Mouse (Mus musculus): ENCODE results near the gene Ttc36. TPM values are rescaled to one million over a fixed set of nuclear protein-coding genes. Genes with fewer than 3 reads are reported as not detected.

The Ttc36 gene
- not detected in 2 replicates for polyA plus RNA-seq (2015; fragmentation: Nextera tagmentation; extraction: Ambion mirVana)

- no peak within 1 kb of the TSS for H3K27ac ChIP-seq (ENCODE audit: low read depth, low read length)
- 80% methylated on average over 4 of the region's 4 CpGs for WGBS
Observed at GRCm38 (mm10) chr9:44802808-44803450, at the start of gene Ttc36. TSS of gene Ttc36 (minus strand) at chr9:44803072.

GRCm38 (mm10) chr9:44847446-44847845 is 44.6 kb upstream of the Ttc36 start:
- no peak overlapping the region for H3K4me2 ChIP-seq (ENCODE audit: low read length)
- 73% methylated on average over 6 of the region's 6 CpGs for WGBS
- H3K4me1 ChIP-seq (ENCODE audit: control insufficient read depth, insufficient read depth, low read depth, low read length) = no peaks in the 10 kb centered on the region
- peaks cover 40% of the 10 kb centered on the region for H3K36me3 ChIP-seq (ENCODE audit: control insufficient read depth, insufficient read depth, low read length)
- H3K27ac ChIP-seq (ENCODE audit: low read depth, low read length) = no peak overlapping the region
- no peak overlapping the region for H3K4me3 ChIP-seq (ENCODE audit: low read length)
- no peaks in the 10 kb centered on the region for H3K9me3 ChIP-seq (ENCODE audit: control insufficient read depth, low read length)
- H3K27me3 ChIP-seq (replicated peaks; ENCODE audit: control insufficient read depth, insufficient read depth, low read length) = no peaks in the 10 kb centered on the region
- H3K9ac ChIP-seq (ENCODE audit: low read depth, low read length) = no peak overlapping the region
- no peak for ATAC-seq

More at GRCm38 (mm10) chr9:44802808-44803450, at the start of gene Ttc36:
- ATAC-seq = no peak
- no peak within 1 kb of the TSS for H3K9ac ChIP-seq (ENCODE audit: low read depth, low read length)
- H3K9me3 ChIP-seq (ENCODE audit: control insufficient read depth, low read length) = no peaks in the 10 kb centered on the region
- no peaks in the 10 kb centered on the region for H3K27me3 ChIP-seq (replicated peaks; ENCODE audit: control insufficient read depth, insufficient read depth, low read length)
- no peak within 1 kb of the TSS for H3K4me2 ChIP-seq (ENCODE audit: low read length)
- H3K4me1 ChIP-seq (ENCODE audit: control insufficient read depth, insufficient read depth, low read depth, low read length) = peaks cover 12% of the 10 kb centered on the region
- peaks cover 19% of the 10 kb centered on the region for H3K36me3 ChIP-seq (ENCODE audit: control insufficient read depth, insufficient read depth, low read length)
- H3K4me3 ChIP-seq (ENCODE audit: low read length) = no peak within 1 kb of the TSS

- Histone ChIP-seq H3K9me3 (ENCODE audit: control insufficient read depth, low read length) (no peaks in the 10 kb centered on the region), H3K36me3 (ENCODE audit: control insufficient read depth, insufficient read depth, low read length) (peaks cover 54% of the 10 kb centered on the region), H3K4me2 (ENCODE audit: low read length) (no peak overlapping the region), H3K4me3 (ENCODE audit: low read length) (no peak overlapping the region), H3K27me3 (replicated peaks; ENCODE audit: control insufficient read depth, insufficient read depth, low read length) (no peaks in the 10 kb centered on the region), H3K27ac (ENCODE audit: low read depth, low read length) (no peak overlapping the region), H3K4me1 (ENCODE audit: control insufficient read depth, insufficient read depth, low read depth, low read length) (no peaks in the 10 kb centered on the region), H3K9ac (ENCODE audit: low read depth, low read length) (no peak overlapping the region)
- no peak for ATAC-seq
- 91% methylated on average over 10 of the region's 10 CpGs for WGBS
Observed at GRCm38 (mm10) chr9:44841241-44841640, 38.4 kb upstream of the Ttc36 start.

- no peak overlapping the region for H3K4me3 ChIP-seq (ENCODE audit: low read length)
- H3K9me3 ChIP-seq (ENCODE audit: control insufficient read depth, low read length) = no peaks in the 10 kb centered on the region
- no peak overlapping the region for H3K4me2 ChIP-seq (ENCODE audit: low read length)
- H3K4me1 ChIP-seq (ENCODE audit: control insufficient read depth, insufficient read depth, low read depth, low read length) = no peaks in the 10 kb centered on the region
- 42% methylated on average over 7 of the region's 7 CpGs for WGBS
- H3K36me3 ChIP-seq (ENCODE audit: control insufficient read depth, insufficient read depth, low read length) = peaks cover 47% of the 10 kb centered on the region
- no peak overlapping the region for H3K9ac ChIP-seq (ENCODE audit: low read depth, low read length)
- no peaks in the 10 kb centered on the region for H3K27me3 ChIP-seq (replicated peaks; ENCODE audit: control insufficient read depth, insufficient read depth, low read length)
- H3K27ac ChIP-seq (ENCODE audit: low read depth, low read length) = no peak overlapping the region
- no peak for ATAC-seq
Observed at GRCm38 (mm10) chr9:44836439-44836838, 33.6 kb upstream of the Ttc36 start.

- Histone ChIP-seq H3K4me2 (ENCODE audit: low read length) (no peak overlapping the region), H3K9me3 (ENCODE audit: control insufficient read depth, low read length) (no peaks in the 10 kb centered on the region), H3K4me3 (ENCODE audit: low read length) (no peak overlapping the region), H3K4me1 (ENCODE audit: control insufficient read depth, insufficient read depth, low read depth, low read length) (no peaks in the 10 kb centered on the region), H3K27me3 (replicated peaks; ENCODE audit: control insufficient read depth, insufficient read depth, low read length) (no peaks in the 10 kb centered on the region), H3K9ac (ENCODE audit: low read depth, low read length) (no peak overlapping the region), H3K36me3 (ENCODE audit: control insufficient read depth, insufficient read depth, low read length) (peaks cover 53% of the 10 kb centered on the region), H3K27ac (ENCODE audit: low read depth, low read length) (no peak overlapping the region)
- ATAC-seq = no peak
- 66% methylated on average over 4 of the region's 4 CpGs for WGBS
Observed at GRCm38 (mm10) chr9:44832356-44832755, 29.5 kb upstream of the Ttc36 start.

- H3K27ac ChIP-seq (ENCODE audit: low read depth, low read length) = no peak overlapping the region
- H3K27me3 ChIP-seq (replicated peaks; ENCODE audit: control insufficient read depth, insufficient read depth, low read length) = no peaks in the 10 kb centered on the region
- no peaks in the 10 kb centered on the region for H3K4me1 ChIP-seq (ENCODE audit: control insufficient read depth, insufficient read depth, low read depth, low read length)
- H3K4me3 ChIP-seq (ENCODE audit: low read length) = no peak overlapping the region
- WGBS = 65% methylated on average over 2 of the region's 2 CpGs
- H3K4me2 ChIP-seq (ENCODE audit: low read length) = no peak overlapping the region
- no peaks in the 10 kb centered on the region for H3K9me3 ChIP-seq (ENCODE audit: control insufficient read depth, low read length)
- H3K36me3 ChIP-seq (ENCODE audit: control insufficient read depth, insufficient read depth, low read length) = peaks cover 60% of the 10 kb centered on the region
- H3K9ac ChIP-seq (ENCODE audit: low read depth, low read length) = no peak overlapping the region
- no peak for ATAC-seq
Observed at GRCm38 (mm10) chr9:44830506-44830905, 27.6 kb upstream of the Ttc36 start.

GRCm38 (mm10) chr9:44828944-44829343 is 26.1 kb upstream of the Ttc36 start:
- no peak overlapping the region for H3K27ac ChIP-seq (ENCODE audit: low read depth, low read length)
- no peak overlapping the region for H3K9ac ChIP-seq (ENCODE audit: low read depth, low read length)
- peaks cover 60% of the 10 kb centered on the region for H3K36me3 ChIP-seq (ENCODE audit: control insufficient read depth, insufficient read depth, low read length)
- H3K4me2 ChIP-seq (ENCODE audit: low read length) = no peak overlapping the region
- no peaks in the 10 kb centered on the region for H3K4me1 ChIP-seq (ENCODE audit: control insufficient read depth, insufficient read depth, low read depth, low read length)
- H3K4me3 ChIP-seq (ENCODE audit: low read length) = no peak overlapping the region
- H3K27me3 ChIP-seq (replicated peaks; ENCODE audit: control insufficient read depth, insufficient read depth, low read length) = no peaks in the 10 kb centered on the region
- H3K9me3 ChIP-seq (ENCODE audit: control insufficient read depth, low read length) = no peaks in the 10 kb centered on the region
- WGBS = 97% methylated on average over 11 of the region's 11 CpGs
- ATAC-seq = no peak

- 92% methylated on average over 7 of the region's 7 CpGs for WGBS
- Histone ChIP-seq H3K27me3 (replicated peaks; ENCODE audit: control insufficient read depth, insufficient read depth, low read length) (no peaks in the 10 kb centered on the region), H3K9ac (ENCODE audit: low read depth, low read length) (no peak overlapping the region), H3K9me3 (ENCODE audit: control insufficient read depth, low read length) (no peaks in the 10 kb centered on the region), H3K4me1 (ENCODE audit: control insufficient read depth, insufficient read depth, low read depth, low read length) (no peaks in the 10 kb centered on the region), H3K4me3 (ENCODE audit: low read length) (no peak overlapping the region), H3K36me3 (ENCODE audit: control insufficient read depth, insufficient read depth, low read length) (peaks cover 69% of the 10 kb centered on the region), H3K4me2 (ENCODE audit: low read length) (no peak overlapping the region), H3K27ac (ENCODE audit: low read depth, low read length) (no peak overlapping the region)
- no peak for ATAC-seq
Observed at GRCm38 (mm10) chr9:44826660-44827059, 23.8 kb upstream of the Ttc36 start.

GRCm38 (mm10) chr9:44819920-44820827 is 17.3 kb upstream of the Ttc36 start:
- 85% methylated on average over 15 of the region's 15 CpGs for WGBS
- Histone ChIP-seq H3K27ac (ENCODE audit: low read depth, low read length) (no peak overlapping the region), H3K4me3 (ENCODE audit: low read length) (no peak overlapping the region), H3K4me1 (ENCODE audit: control insufficient read depth, insufficient read depth, low read depth, low read length) (no peaks in the 10 kb centered on the region), H3K9ac (ENCODE audit: low read depth, low read length) (no peak overlapping the region), H3K4me2 (ENCODE audit: low read length) (no peak overlapping the region), H3K36me3 (ENCODE audit: control insufficient read depth, insufficient read depth, low read length) (peaks cover 76% of the 10 kb centered on the region), H3K27me3 (replicated peaks; ENCODE audit: control insufficient read depth, insufficient read depth, low read length) (no peaks in the 10 kb centered on the region), H3K9me3 (ENCODE audit: control insufficient read depth, low read length) (no peaks in the 10 kb centered on the region)
- peak; percentile 71; the same call in 1 of the 2 replicates for ATAC-seq

All from hindbrain, embryonic 16.5 days (tissue).